Mouse (Mus musculus) E14TG2a.4 (cell line): ENCODE measurements around the gene Olfr1305.

ENCODE experiments used
- CTCF ChIP-seq: conservative IDR thresholded peaks from 2 replicates; pipeline ENCODE4 v1.5.1; 2014; ENCODE audit warnings: low read length
- POU5F1 ChIP-seq: IDR thresholded peaks from 2 replicates; pipeline ENCODE4 v1.6.1; 2014; ENCODE audit warnings: low read length, borderline replicate concordance

- TF ChIP-seq CTCF (no peak), POU5F1 (no peak)
Measured at GRCm38 (mm10) chr2:111877049-111877448, at the start of gene Olfr1305.
